Mouse (Mus musculus) midbrain, postnatal 0 days (tissue): Measurements from ENCODE around the gene Gsap. TPM values are rescaled to one million over a fixed set of nuclear protein-coding genes. Genes with fewer than 3 reads are reported as not detected.

Experiments used
- ATAC-seq: fragments of 200-750 bp; cut with Nextera tagmentation; 2 replicates; pipeline ENCODE4 v1.8.0; 2017; ENCODE audit warnings: moderate number of reproducible peaks, mild to moderate bottlenecking, moderate TSS enrichment, moderate library complexity; ENCODE audit not compliant: low FRiP score
- DNase-seq: peaks from one replicate; pipeline ENCODE4 v3.0.0-alpha.2; 2015; ENCODE audit warnings: low spot score
- H3K27ac ChIP-seq: fragments of 300-500 bp; sonication (generic); 2 replicates; pipeline ENCODE4 v1.5.1; 2014; ENCODE audit warnings: low read depth, mild to moderate bottlenecking, low read length, mixed read lengths
- H3K27me3 ChIP-seq: fragments of 300-500 bp; sonication (generic); 2 replicates; pipeline ENCODE4 v1.6.1; 2014; ENCODE audit warnings: low read length, control low read depth, mixed read lengths; ENCODE audit not compliant: insufficient read depth
- H3K36me3 ChIP-seq: fragments of 300-500 bp; sonication (generic); 2 replicates; pipeline ENCODE4 v1.6.1; 2014; ENCODE audit warnings: low read length, control low read depth, mixed read lengths; ENCODE audit not compliant: insufficient read depth
- H3K4me1 ChIP-seq: fragments of 300-500 bp; sonication (generic); 2 replicates; pipeline ENCODE4 v1.6.1; 2014; ENCODE audit warnings: mild to moderate bottlenecking, control low read depth, antibody characterized with exemption, low read length, mixed read lengths; ENCODE audit not compliant: insufficient read depth
- H3K4me2 ChIP-seq: fragments of 300-500 bp; sonication (generic); 2 replicates; pipeline ENCODE4 v1.6.1; 2014; ENCODE audit warnings: low read depth, mild to moderate bottlenecking, low read length, mixed read lengths; ENCODE audit not compliant: poor library complexity, severe bottlenecking
- H3K4me3 ChIP-seq: fragments of 300-500 bp; sonication (generic); 2 replicates; pipeline ENCODE4 v1.5.1; 2014; ENCODE audit warnings: low read depth, mild to moderate bottlenecking, low read length, moderate library complexity
- H3K9ac ChIP-seq: fragments of 300-500 bp; sonication (generic); replicated peaks from 2 replicates; pipeline ENCODE4 v1.6.1; 2014; ENCODE audit warnings: mild to moderate bottlenecking, low read length, moderate library complexity, mixed read lengths; ENCODE audit not compliant: poor library complexity, severe bottlenecking
- H3K9me3 ChIP-seq: fragments of 300-500 bp; sonication (generic); 2 replicates; pipeline ENCODE4 v1.6.1; 2016; ENCODE audit warnings: low read length, control low read depth
- CTCF ChIP-seq: IDR thresholded peaks from 2 replicates; pipeline ENCODE4 v1.5.1; 2016; ENCODE audit warnings: antibody characterized with exemption, mild to moderate bottlenecking
- whole genome bisulfite sequencing: fragments of 180-500 bp; shearing (Covaris S2); extraction: QIAGEN DNeasy Blood & Tissue Kit; methylation state at CpG from one replicate; pipeline ENCODE4 v1.1.7; 2014; 5-methylcytosine and 5-hydroxymethylcytosine counted together
- polyA plus RNA-seq: library from polyadenylated mRNA; unstranded; fragments of >200 nt; fragmentation: Nextera tagmentation; extraction: Ambion mirVana; gene quantifications from 2 replicates; pipeline ENCODE4 v1.2.1, GENCODE M21; 2015
- total RNA-seq: library from RNA; depleted of rRNA; stranded (reverse); fragments of >200 nt; gene quantifications from 2 replicates; pipeline ENCODE4 v1.2.3, GENCODE M21; 2014

The Gsap gene
- total and polyA plus RNA-seq, 2 experiments from 2014 or later, result 5.3 to 7.2 TPM

DNA sequence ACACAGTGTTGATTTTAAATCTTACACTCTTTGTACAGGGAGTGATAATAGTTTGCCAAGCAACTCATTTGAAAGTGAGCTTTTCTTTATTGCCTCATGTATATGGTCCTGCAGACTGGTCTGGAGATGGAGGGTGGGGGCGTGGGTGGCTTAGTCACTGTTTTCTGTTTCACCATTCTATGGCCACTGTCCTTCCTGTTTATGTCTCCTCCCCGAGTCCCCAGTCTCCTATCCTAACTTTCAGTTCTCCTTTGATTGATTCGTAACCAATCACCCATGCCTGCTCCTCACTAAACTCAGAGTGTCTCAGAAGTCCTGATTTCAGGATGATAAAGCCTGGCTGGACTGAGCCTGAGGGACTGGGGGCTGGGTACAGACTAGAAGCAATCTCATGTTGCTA, 2.4 kb downstream of the Gsap start:
- DNase-seq (no peak), ATAC-seq (no peak)
- Histone ChIP-seq H3K27ac (no peak overlapping the region), H3K9ac (no peak overlapping the region), H3K4me3 (no peak overlapping the region), H3K4me1 (no peaks in the 10 kb centered on the region), H3K9me3 (0 out of 2 replicates have a peak, but pooled peaks cover 4% of the 10 kb centered on the region), H3K4me2 (no peak overlapping the region), H3K27me3 (no peaks in the 10 kb centered on the region), H3K36me3 (no peaks in the 10 kb centered on the region)
- WGBS, result 45% methylated on average over 3 of the region's 3 CpGs
- no peak for TF ChIP-seq CTCF

DNA sequence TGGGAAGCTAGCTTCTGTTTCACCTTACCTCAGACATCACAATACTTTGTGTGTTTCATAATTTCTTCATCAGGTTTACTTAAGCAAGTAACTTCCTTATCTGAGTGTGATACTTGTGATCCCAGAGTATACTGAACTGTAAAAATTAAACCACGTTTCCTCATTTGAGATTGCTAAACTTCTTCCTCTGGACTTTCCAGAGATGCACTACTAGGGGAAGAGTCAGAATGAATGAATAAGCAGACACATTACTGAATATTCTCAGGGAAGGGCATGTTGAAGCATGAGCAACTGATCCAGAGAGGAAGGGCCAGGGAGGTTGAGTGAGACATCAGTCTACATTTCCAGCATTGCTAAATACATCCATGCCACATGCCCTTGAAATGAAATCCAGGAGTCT, 3.0 kb downstream of the Gsap start:
- no peaks in the 10 kb centered on the region for H3K4me1 ChIP-seq
- H3K9ac ChIP-seq, result no peak overlapping the region
- DNase-seq, result no peak
- no peak overlapping the region for H3K4me3 ChIP-seq
- TF ChIP-seq CTCF, result no peak
- H3K27me3 ChIP-seq, result no peaks in the 10 kb centered on the region
- H3K36me3 ChIP-seq, result no peaks in the 10 kb centered on the region
- no peak overlapping the region for H3K4me2 ChIP-seq
- H3K9me3 ChIP-seq, result 0 out of 2 replicates have a peak, but pooled peaks cover 4% of the 10 kb centered on the region
- WGBS, result 84% methylated on average over 1 of the region's 1 CpGs
- ATAC-seq, result no peak
- H3K27ac ChIP-seq, result no peak overlapping the region

DNA sequence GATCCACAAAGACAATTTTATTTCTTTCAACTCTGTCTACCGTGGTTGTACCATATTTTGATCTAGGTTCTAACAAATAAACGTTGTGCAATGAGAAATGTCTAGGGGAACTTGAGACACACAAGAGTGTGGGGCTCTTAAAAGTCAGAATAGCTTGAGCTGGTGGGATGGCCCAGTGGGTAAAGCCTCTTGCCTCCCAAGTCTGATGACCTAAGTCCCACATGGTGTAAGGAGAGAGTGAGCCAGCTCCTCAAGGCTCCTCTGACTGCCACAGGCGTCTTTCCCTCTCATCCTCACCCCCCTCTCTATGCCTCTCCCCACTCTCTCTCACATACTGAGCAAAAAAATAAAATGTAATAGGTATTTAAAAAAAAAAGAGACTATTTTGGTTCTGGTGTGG, 3.4 kb downstream of the Gsap start:
- Histone ChIP-seq H3K36me3 (no peaks in the 10 kb centered on the region), H3K4me3 (no peak overlapping the region), H3K4me2 (no peak overlapping the region), H3K9me3 (0 out of 2 replicates have a peak, but pooled peaks cover 4% of the 10 kb centered on the region), H3K27me3 (no peaks in the 10 kb centered on the region), H3K27ac (no peak overlapping the region), H3K9ac (no peak overlapping the region), H3K4me1 (no peaks in the 10 kb centered on the region)
- WGBS, result 74% methylated on average over 3 of the region's 3 CpGs
- ATAC-seq (no peak), DNase-seq (no peak)
- no peak for TF ChIP-seq CTCF

DNA sequence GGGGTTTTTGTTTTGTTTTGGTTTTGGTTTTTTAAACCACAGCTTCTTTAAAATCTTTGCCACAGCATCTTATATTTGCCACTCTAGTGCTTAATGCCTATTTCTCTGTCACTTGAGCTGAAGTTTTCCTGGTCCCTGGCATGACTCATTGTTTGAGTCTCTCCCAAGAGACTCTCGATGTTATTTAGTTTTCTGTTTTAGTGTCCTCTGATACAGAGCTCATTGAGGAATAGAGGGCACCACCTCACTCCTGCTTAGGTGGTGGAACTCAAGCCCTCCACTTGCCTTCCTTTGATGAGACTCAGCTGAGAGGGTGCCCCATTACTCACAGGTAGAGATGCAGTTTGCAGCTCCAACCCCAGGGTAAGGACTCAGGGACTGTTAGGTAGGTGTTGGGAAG, 17.4 kb downstream of the Gsap start:
- Histone ChIP-seq H3K4me1 (no peaks in the 10 kb centered on the region), H3K36me3 (no peaks in the 10 kb centered on the region), H3K4me2 (no peak overlapping the region), H3K4me3 (no peak overlapping the region), H3K9ac (no peak overlapping the region), H3K9me3 (no peaks in the 10 kb centered on the region), H3K27ac (no peak overlapping the region), H3K27me3 (no peaks in the 10 kb centered on the region)
- TF ChIP-seq CTCF, result no peak
- DNase-seq, result no peak
- 89% methylated on average over 1 of the region's 1 CpGs for WGBS
- ATAC-seq, result no peak

DNA sequence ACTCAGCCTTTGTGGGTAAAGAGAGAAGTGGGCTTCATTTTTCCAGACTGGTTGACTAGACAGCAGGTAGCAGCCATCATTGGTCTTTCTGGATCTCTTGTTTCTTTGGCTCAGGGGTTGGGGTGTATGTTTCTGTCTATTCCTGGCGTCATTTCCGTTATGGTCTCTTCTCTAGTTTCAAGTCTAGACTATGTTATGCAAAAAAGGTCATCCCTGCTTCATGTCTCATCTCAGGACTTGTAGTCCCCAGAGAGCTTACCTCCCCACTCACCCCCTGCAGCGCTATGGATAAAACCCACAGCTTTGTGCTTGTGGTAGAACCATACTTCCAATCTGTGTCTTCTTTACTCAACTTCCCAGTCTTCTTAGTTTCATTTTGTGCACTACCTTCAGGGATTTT, 18.1 kb downstream of the Gsap start:
- Histone ChIP-seq H3K9me3 (no peaks in the 10 kb centered on the region), H3K4me1 (no peaks in the 10 kb centered on the region), H3K36me3 (no peaks in the 10 kb centered on the region), H3K4me2 (no peak overlapping the region), H3K27ac (no peak overlapping the region), H3K27me3 (no peaks in the 10 kb centered on the region), H3K4me3 (no peak overlapping the region), H3K9ac (no peak overlapping the region)
- 90% methylated on average over 3 of the region's 3 CpGs for WGBS
- DNase-seq (no peak), ATAC-seq (no peak)
- no peak for TF ChIP-seq CTCF

DNA sequence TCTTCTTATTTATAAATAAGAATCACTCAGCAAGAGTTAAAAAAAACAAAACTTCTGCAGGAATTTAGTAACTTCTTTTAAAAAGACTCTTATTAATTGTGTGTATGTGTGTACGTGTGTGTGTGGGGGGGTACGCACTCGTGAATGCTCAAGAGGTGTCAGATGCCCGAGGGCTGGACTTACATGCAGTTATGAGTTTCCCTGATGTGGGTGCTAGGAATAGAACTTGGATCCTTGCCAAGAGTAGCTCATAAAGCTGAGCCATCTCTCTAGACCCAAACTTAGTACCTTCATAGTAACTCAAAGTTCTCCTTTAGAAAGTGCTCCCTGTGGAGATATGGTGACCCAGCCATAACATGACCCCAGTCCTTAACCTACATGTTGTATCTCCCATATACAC, 20.0 kb downstream of the Gsap start:
- no peak overlapping the region for H3K4me3 ChIP-seq
- WGBS, result 88% methylated on average over 4 of the region's 4 CpGs
- H3K4me1 ChIP-seq, result no peaks in the 10 kb centered on the region
- TF ChIP-seq CTCF, result no peak
- H3K9me3 ChIP-seq, result no peaks in the 10 kb centered on the region
- H3K27ac ChIP-seq, result no peak overlapping the region
- no peak for ATAC-seq
- no peak for DNase-seq
- no peaks in the 10 kb centered on the region for H3K27me3 ChIP-seq
- no peak overlapping the region for H3K9ac ChIP-seq
- H3K4me2 ChIP-seq, result no peak overlapping the region
- no peaks in the 10 kb centered on the region for H3K36me3 ChIP-seq
